Mouse (Mus musculus) mouse embryonic stem cell (cell line): ENCODE results near the gene Nexn.
"Not testable (repeated sequence)": the region's sequence is repeated elsewhere in the genome, so short reads cannot be mapped to it uniquely, and the experiment has no call there.

Source experiments
- in situ Hi-C, 2 experiments: fragments of 300-500 bp; cut with MboI; formaldehyde crosslinking; loops; 1 replicate in 1 of 2; 3 replicates in 1 of 2; pipeline ENCODE4 v1.14.3; 2019 to 2020; ENCODE audit warnings: low sequenced_read_pairs in 2 of 2, low pct_unique_long_range_greater_than_20kb in 1 of 2, mixed read lengths in 1 of 2; ENCODE audit not compliant: unreplicated experiment in 1 of 2

Gene Nexn

GRCm38 (mm10) chr3:152266036-152266421 lies at the start of gene Nexn:
Gene Nexn, minus strand, starts transcription at chr3:152266350.
- in situ Hi-C loops = loop anchor here in 1 of 2 experiments (25.0 kb wide), 1 partner anchor 471 kb away; no protein-coding TSS in a partner anchor

- in situ Hi-C loops = no loop called here
These were observed 49.5 kb upstream of the Nexn start for GRCm38 (mm10) chr3:152315613-152316012.

DNA sequence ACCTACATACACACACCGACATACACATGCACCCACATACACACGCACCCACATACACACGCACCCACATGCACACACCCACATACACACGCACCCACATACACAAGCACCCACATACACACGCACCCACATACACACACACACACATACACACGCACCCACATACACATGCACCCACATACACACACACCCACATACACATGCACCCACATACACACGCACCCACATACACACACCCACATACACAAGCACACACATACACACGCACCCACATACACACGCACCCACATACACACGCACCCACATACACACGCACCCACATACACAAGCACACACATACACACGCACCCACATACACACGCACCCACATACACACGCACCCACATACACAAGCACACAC lies 48.5 kb upstream of the Nexn start:
- in situ Hi-C loops = not testable (repeated sequence)

- in situ Hi-C loops = no loop called here
These were observed 43.1 kb upstream of the Nexn start for GRCm38 (mm10) chr3:152309250-152309645.

GRCm38 (mm10) chr3:152308485-152309249 lies 42.5 kb upstream of the Nexn start:
- in situ Hi-C loops = no loop called here

DNA sequence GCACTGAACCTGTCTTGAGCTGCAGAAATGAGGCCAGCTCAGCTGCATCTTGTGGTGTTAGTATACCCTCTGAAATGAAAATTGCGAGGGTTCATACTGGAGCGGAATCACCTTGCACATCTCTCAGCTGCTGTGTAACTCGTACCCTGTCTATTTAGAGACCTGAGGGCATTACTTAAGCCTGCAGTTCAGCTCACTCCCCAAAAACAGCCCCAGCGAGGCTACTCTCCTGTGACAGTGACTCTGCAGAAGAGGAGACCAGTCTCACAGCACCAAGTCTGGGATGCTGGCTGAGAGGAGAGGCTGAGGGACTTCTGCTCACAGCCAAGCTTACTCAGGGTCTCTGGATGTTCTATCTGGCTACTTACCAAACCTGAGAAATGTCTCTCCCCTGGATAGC lies 39.8 kb upstream of the Nexn start:
- in situ Hi-C loops = no loop called here

GRCm38 (mm10) chr3:152305080-152305479 lies 38.9 kb upstream of the Nexn start:
- in situ Hi-C loops = no loop called here

- in situ Hi-C loops = no loop called here
These were observed 38.1 kb upstream of the Nexn start for GRCm38 (mm10) chr3:152304093-152304815.

- in situ Hi-C loops = no loop called here
These were observed 36.8 kb upstream of the Nexn start for GRCm38 (mm10) chr3:152302991-152303390.

DNA sequence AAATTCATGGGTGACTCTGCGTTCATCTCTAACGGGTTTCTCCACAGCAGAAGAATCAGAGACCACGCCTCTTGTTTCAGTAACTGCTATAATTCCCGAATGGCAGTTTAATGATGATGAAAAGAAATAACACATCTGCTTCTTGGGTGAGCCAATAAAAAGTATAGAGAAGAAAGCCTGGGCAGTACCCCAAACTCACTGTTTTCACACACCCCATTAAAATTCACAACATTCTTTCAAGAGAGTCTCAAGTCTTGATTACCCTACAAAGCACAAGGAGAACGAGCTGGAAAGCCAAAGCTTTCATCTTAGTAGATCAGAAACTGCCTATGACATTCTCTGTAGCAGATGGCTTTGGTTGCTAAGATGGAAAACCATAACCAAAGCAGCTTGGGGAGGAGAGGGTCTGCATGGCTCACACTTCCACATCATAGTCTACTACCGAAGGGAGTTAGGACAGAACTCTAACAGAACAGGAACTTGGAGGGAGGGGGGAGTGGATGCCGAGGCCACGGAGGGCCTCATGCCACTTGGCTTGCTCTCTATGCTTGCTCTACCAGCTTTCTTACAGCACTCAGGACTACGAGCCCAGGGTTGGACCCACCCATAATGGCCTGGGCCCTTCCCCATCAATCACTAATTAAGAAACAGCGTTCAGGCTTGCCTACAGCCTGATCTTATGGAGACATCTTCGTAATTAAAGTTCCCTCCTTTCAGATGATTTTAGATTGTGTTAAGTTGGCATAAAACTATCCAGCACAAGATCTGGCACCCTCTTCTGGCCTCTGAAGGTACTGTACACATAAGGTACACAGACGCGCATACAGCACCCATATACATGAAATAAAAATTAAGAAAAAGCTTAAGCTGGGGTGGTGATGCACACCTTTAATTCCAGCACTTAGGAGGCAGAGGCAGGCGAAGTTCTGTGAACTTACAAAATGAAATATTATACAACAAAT lies 34.5 kb upstream of the Nexn start:
- in situ Hi-C loops = no loop called here

- in situ Hi-C loops = no loop called here
These were observed 29.7 kb upstream of the Nexn start for GRCm38 (mm10) chr3:152295896-152296295.

GRCm38 (mm10) chr3:152294400-152294799 lies 28.2 kb upstream of the Nexn start:
- in situ Hi-C loops = no loop called here

GRCm38 (mm10) chr3:152293530-152294181 lies 27.5 kb upstream of the Nexn start:
- in situ Hi-C loops = no loop called here

DNA sequence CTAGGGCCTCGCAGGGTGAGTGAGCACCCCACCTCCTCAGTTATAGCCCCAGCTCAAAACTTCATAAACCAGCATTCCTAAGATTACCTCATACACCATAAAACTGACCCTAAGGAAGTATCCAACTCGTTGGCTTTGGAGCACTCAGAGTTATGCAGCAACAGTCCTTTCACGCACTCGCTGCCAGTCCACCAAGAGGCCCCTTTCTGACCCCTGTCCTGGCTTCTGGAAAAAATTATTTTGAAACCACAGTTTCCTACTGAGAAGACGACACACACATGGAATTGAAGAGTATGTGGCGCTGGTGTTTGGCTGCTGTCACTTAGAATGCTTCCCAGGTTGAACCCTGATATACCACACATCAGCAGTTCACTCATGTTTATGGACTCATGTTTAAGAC lies 25.7 kb upstream of the Nexn start:
- in situ Hi-C loops = no loop called here

DNA sequence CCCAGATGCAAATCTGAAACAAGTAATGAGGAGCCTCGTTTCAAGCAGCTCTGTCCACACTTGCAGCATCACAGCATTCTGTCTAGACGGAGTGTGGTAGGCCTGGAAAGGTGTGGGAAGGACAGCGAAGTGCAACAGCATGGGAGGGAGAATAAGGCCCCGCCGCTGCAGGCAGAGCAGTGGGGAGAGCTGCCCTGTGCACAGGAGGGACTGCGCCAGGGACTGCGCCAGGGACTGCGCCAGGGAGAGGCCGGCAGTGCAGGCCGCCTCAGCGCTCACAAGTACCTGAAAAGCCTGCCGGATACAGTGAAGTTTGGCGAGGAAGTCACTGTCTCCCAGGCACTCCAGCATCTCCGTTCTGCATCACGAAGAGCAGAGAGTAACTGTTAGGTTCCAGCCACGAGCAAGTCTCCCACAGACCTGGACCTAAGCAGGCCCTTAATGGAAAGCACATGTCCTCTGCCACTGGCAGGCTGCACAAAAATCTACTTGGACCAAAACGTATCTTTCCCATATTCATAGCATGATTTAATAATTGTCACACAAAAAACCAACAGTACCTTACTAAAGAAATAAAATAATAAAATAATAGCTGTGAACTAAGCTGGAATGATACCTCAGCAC lies 24.1 kb upstream of the Nexn start:
- in situ Hi-C loops = no loop called here

- in situ Hi-C loops = no loop called here
These were observed 22.6 kb upstream of the Nexn start for GRCm38 (mm10) chr3:152288740-152289139.

GRCm38 (mm10) chr3:152288276-152288675 lies 22.1 kb upstream of the Nexn start:
- in situ Hi-C loops = no loop called here

DNA sequence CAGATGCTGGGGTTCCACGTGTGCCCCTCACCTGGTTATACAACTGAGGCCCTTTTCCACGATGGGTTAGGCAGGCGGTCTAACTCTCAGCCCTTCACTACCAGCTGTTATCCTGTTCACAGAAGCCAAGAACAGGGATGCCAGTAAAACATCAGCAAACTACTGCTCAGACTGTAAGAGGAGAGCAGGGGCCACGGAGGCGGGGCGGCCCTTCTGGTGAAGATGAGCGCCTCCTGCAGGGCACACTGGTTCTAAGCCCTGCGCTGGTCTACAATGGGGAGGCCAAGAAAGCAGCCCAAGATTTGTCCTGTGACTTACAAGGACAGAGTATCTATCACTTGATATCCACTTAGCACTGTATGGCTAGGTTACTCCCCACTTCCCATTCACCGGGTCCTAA lies 21.7 kb upstream of the Nexn start:
- in situ Hi-C loops = no loop called here
